Mouse (Mus musculus): ENCODE data around the gene Snx13.

Snx13 gene

DNA sequence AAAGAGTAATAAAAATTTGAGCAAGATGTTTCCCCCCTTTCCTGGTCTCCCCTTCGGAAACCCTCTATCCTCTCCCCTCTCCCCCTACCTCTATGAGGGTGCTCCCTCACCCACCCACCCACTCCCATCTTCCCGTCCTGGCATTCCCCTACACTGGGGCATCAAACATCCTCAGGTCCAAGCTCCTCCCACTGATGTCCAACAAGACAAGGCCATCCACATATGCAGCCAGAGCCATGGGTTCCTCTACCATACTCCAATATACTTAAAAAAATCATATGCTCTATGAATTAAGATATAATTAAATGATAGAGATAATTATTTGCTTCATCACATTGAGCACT lies 145.4 kb downstream of the Snx13 start:
- no peak for DNase-seq
